Mouse (Mus musculus) megakaryocyte progenitor cell, adult 5-6 weeks (primary cell): ENCODE data around the gene Klhdc8a. TPM values are rescaled to one million over a fixed set of nuclear protein-coding genes. Genes with fewer than 3 reads are reported as not detected.
"Not testable (repeated sequence)": the region's sequence is repeated elsewhere in the genome, so short reads cannot be mapped to it uniquely, and the experiment has no call there.

Experiments used
- ATAC-seq: replicated peaks from 2 replicates; pipeline ENCODE4 v1.8.0; 2016; ENCODE audit warnings: mild to moderate bottlenecking, moderate TSS enrichment, inconsistent platforms; ENCODE audit not compliant: poor library complexity
- total RNA-seq, 2 experiments: library from RNA; stranded (forward) in 1 of 2; stranded (reverse) in 1 of 2; fragments of 157-497, 149-512 nt in 1 of 2; fragments of 200-1000 nt in 1 of 2; gene quantifications; 2 replicates each; pipeline versions ENCODE4 v1.2.3 to v1.2.4; 2015 to 2017

Gene Klhdc8a
- total RNA-seq, 2 experiments from 2014 or later = not detected

GRCm38 (mm10) chr1:132343191-132343590, 44.8 kb downstream of the Klhdc8a start:
- ATAC-seq = peak; percentile 34; the same call in 1 of the 2 replicates

DNA sequence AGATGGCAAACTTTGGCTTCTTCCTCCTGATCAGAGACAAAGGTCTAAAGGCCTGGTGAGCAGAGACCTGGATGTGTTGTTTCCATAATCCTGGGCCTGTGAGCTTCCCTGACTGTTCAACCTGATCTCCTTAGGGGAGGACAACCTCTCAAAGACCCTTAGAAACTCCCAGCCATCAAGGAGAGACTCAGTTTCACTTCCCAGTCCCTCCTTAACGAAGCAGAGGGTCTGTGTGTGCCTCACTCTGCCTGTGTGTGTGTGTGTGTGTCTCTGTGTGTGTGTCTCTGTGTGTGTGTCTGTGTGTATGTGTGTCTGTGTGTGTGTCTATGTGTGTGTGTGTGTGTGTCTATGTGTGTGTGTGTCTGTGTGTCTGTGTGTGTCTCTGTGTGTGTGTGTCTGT, 45.2 kb downstream of the Klhdc8a start:
- ATAC-seq = no peak

GRCm38 (mm10) chr1:132345514-132345913, 47.1 kb downstream of the Klhdc8a start:
- no peak for ATAC-seq

GRCm38 (mm10) chr1:132346134-132346851, 47.9 kb downstream of the Klhdc8a start:
- ATAC-seq = no peak

- no peak for ATAC-seq
These were observed 48.5 kb downstream of the Klhdc8a start for GRCm38 (mm10) chr1:132346951-132347350.

DNA sequence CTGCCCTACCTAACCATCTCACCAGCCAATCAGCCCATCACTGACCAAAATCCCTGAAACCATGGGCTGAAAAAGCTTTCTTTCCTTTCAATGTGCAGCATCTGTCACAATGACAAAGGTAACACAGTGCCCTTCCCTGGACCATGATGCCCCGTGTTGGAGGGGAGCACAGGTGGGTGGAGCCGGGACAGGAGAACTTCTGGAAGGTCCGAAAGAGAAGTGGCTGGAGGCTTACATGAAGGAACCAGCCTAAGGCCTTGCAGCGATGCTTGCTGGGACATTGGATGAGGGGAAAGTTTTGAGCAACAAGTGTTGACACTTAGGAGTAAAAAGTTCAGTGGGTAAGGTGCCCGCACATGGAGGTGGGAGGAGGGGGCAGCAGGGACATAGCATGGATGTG, 50.0 kb downstream of the Klhdc8a start:
- ATAC-seq = no peak

- ATAC-seq = not testable (repeated sequence)
These were observed 50.6 kb downstream of the Klhdc8a start for GRCm38 (mm10) chr1:132349049-132349448.

DNA sequence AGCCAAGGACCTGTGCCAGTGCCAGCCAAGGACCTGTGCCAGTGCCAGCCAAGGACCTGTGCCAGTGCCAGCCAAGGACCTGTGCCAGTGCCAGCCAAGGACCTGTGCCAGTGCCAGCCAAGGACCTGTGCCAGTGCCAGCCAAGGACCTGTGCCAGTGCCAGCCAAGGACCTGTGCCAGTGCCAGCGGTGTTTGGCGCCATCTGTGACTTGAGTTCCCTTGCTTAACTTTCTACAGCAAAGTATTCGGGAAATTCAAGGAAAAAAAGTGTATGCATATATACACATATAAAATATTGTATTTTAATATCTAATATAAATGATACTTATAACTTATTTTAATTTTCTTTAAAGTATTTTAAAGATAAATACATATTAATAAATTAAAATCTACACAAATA, 51.2 kb downstream of the Klhdc8a start:
- ATAC-seq = not testable (repeated sequence)

GRCm38 (mm10) chr1:132351058-132351457, 52.6 kb downstream of the Klhdc8a start:
- no peak for ATAC-seq

DNA sequence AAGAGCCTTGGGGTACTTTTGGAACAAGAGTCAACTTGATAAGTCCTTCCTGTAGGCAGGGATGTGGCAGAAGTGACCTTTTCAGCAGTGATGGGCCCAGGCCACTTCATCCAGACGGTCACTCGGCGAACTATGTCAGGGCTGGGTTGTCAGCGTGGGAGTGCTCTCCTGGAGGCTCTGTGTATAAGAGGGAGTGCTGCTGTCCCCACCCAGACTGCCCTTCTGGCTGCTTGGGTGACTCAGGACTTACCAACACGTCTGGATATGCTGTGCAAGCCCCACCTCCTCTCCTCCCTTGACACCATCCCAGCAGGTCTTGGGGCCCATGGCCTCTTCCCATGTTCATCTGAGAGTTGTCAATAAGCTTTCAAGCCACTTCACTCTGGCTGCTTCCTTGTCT, 55.0 kb downstream of the Klhdc8a start:
- no peak for ATAC-seq

DNA sequence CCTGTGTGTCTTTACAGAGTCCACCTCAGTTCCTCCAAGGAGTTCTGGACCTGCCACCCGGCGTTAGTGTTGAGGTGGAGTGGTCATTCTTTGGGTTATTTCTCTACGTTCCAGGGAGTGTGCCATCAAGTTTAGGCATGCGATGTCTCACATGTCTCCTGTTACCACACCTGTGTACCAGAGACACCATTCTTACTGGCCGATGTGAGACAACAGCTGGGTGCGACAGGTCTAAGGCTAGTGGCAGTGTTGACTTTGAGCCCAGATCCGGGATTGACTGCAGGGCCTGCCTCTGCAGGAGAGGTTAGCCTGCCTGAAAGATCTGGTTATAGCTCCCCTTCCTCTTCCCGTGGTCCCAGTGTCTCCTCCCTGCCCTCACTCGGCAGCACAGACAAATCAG, 55.8 kb downstream of the Klhdc8a start:
- ATAC-seq = no peak

GRCm38 (mm10) chr1:132355162-132355601, 56.8 kb downstream of the Klhdc8a start:
- ATAC-seq = no peak

DNA sequence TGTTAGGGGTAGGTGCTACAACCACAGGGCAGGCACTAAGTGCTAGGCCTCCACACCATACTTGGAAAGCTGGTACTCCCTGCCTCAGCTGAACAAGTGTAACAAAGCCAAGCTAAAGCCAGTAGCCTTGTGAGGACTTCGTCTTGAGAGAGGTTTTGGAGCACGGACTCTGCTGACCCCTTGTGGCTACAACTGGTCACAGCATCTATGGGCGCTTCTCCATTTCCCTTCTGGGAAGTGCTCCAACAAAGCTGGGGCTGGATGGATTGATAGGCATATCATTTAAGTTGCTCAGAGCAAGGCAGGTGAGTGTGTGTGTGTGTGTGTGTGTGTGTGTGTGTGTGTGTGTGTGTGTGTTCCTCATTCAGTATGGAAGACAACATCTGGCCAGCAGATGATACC, 57.4 kb downstream of the Klhdc8a start:
- ATAC-seq = peak; percentile 94

- ATAC-seq = no peak
These were observed 58.4 kb downstream of the Klhdc8a start for GRCm38 (mm10) chr1:132356841-132357240.

Other genes starting within 250 kb of the Klhdc8a start
- gene Mfsd4a, start 230.6 kb upstream of the Klhdc8a start, total RNA-seq (2015) = 0.52 TPM in 1 of 2 replicates, not detected in the other
- 0.20 and 0.25 TPM in 2 replicates for gene Mfsd4a, start 230.6 kb upstream of the Klhdc8a start, total RNA-seq (2017)
- gene Cdk18, start 158.9 kb upstream of the Klhdc8a start, total RNA-seq (2015) = 1.7 and 2.3 TPM in 2 replicates
- gene Cdk18, start 158.9 kb upstream of the Klhdc8a start, total RNA-seq (2017) = 0.75 and 1.3 TPM in 2 replicates
- gene Lemd1, start 107.2 kb upstream of the Klhdc8a start, total RNA-seq (2015) = not detected in 2 replicates
- not detected in 2 replicates for gene Lemd1, start 107.2 kb upstream of the Klhdc8a start, total RNA-seq (2017)
- not detected in 2 replicates for gene AC124108.1, start 107.2 kb upstream of the Klhdc8a start, total RNA-seq (2015)
- gene AC124108.1, start 107.2 kb upstream of the Klhdc8a start, total RNA-seq (2017) = not detected in 2 replicates
- not detected in 2 replicates for gene Gm10188, start 68.9 kb upstream of the Klhdc8a start, total RNA-seq (2015)
- not detected in 2 replicates for gene Gm10188, start 68.9 kb upstream of the Klhdc8a start, total RNA-seq (2017)
- gene Nuak2, start 17.5 kb downstream of the Klhdc8a start, total RNA-seq (2015) = 19.8 and 26.1 TPM in 2 replicates
- 14.5 and 20.2 TPM in 2 replicates for gene Nuak2, start 17.5 kb downstream of the Klhdc8a start, total RNA-seq (2017)
- gene Tmcc2, start 92.7 kb downstream of the Klhdc8a start, total RNA-seq (2015) = 2.9 and 6.1 TPM in 2 replicates
- 5.5 and 6.0 TPM in 2 replicates for gene Tmcc2, start 92.7 kb downstream of the Klhdc8a start, total RNA-seq (2017)
- 14.2 and 20.1 TPM in 2 replicates for gene Dstyk, start 118.9 kb downstream of the Klhdc8a start, total RNA-seq (2015)
- gene Dstyk, start 118.9 kb downstream of the Klhdc8a start, total RNA-seq (2017) = 16.0 and 22.3 TPM in 2 replicates
- gene Rbbp5, start 178.7 kb downstream of the Klhdc8a start, total RNA-seq (2015) = 47.7 and 50.0 TPM in 2 replicates
- gene Rbbp5, start 178.7 kb downstream of the Klhdc8a start, total RNA-seq (2017) = 51.8 and 72.9 TPM in 2 replicates
- 3.0 and 4.7 TPM in 2 replicates for gene Tmem81, start 207.6 kb downstream of the Klhdc8a start, total RNA-seq (2015)
- gene Tmem81, start 207.6 kb downstream of the Klhdc8a start, total RNA-seq (2017) = 4.3 and 4.9 TPM in 2 replicates
- gene Cntn2, start 244.6 kb downstream of the Klhdc8a start, total RNA-seq (2015) = not detected in 2 replicates
- not detected in 2 replicates for gene Cntn2, start 244.6 kb downstream of the Klhdc8a start, total RNA-seq (2017)